Mouse (Mus musculus): ENCODE results near the gene B3glct. TPM values are rescaled to one million over a fixed set of nuclear protein-coding genes. Genes with fewer than 3 reads are reported as not detected.

The B3glct gene
- polyA plus RNA-seq, 1 experiment from 2014 or later, result 14.9 TPM

- Histone ChIP-seq H3K4me1 (ENCODE audit: control insufficient read depth, insufficient read depth, low read length) (no peaks in the 10 kb centered on the region), H3K4me2 (no peak overlapping the region), H3K4me3 (ENCODE audit: low read depth, low read length) (no peak overlapping the region), H3K36me3 (ENCODE audit: control insufficient read depth, insufficient read depth, low read length) (no peaks in the 10 kb centered on the region), H3K27me3 (ENCODE audit: control insufficient read depth, insufficient read depth, low read length) (no peaks in the 10 kb centered on the region), H3K9ac (ENCODE audit: low read depth, low read length) (no peak overlapping the region), H3K27ac (ENCODE audit: low read depth, low read length) (no peak overlapping the region), H3K9me3 (replicated peaks; ENCODE audit: control insufficient read depth, low read length) (peaks cover 4% of the 10 kb centered on the region; the same call in 1 of the 2 replicates)
- no peak for ATAC-seq (replicated peaks; ENCODE audit: insufficient number of reproducible peaks, low FRiP score, low TSS enrichment)
- 62% methylated on average over 7 of the region's 7 CpGs for WGBS (ENCODE audit: insufficient replicate concordance)
Observed at GRCm38 (mm10) chr5:149776038-149776437, 98.0 kb downstream of the B3glct start.

GRCm38 (mm10) chr5:149779740-149780139 is 101.7 kb downstream of the B3glct start:
- peaks cover 6% of the 10 kb centered on the region; the same call in 1 of the 2 replicates for H3K9me3 ChIP-seq (replicated peaks; ENCODE audit: control insufficient read depth, low read length)
- no peak overlapping the region for H3K4me2 ChIP-seq
- H3K9ac ChIP-seq (ENCODE audit: low read depth, low read length), result no peak overlapping the region
- no peaks in the 10 kb centered on the region for H3K4me1 ChIP-seq (ENCODE audit: control insufficient read depth, insufficient read depth, low read length)
- H3K27me3 ChIP-seq (ENCODE audit: control insufficient read depth, insufficient read depth, low read length), result no peaks in the 10 kb centered on the region
- H3K4me3 ChIP-seq (ENCODE audit: low read depth, low read length), result no peak overlapping the region
- no peaks in the 10 kb centered on the region for H3K36me3 ChIP-seq (ENCODE audit: control insufficient read depth, insufficient read depth, low read length)
- no peak for ATAC-seq (replicated peaks; ENCODE audit: insufficient number of reproducible peaks, low FRiP score, low TSS enrichment)
- 85% methylated on average over 6 of the region's 6 CpGs for WGBS (ENCODE audit: insufficient replicate concordance)
- H3K27ac ChIP-seq (ENCODE audit: low read depth, low read length), result no peak overlapping the region

- ATAC-seq (replicated peaks; ENCODE audit: insufficient number of reproducible peaks, low FRiP score, low TSS enrichment), result no peak
- Histone ChIP-seq H3K27me3 (ENCODE audit: control insufficient read depth, insufficient read depth, low read length) (no peaks in the 10 kb centered on the region), H3K4me2 (no peak overlapping the region), H3K9ac (ENCODE audit: low read depth, low read length) (no peak overlapping the region), H3K4me3 (ENCODE audit: low read depth, low read length) (no peak overlapping the region), H3K9me3 (replicated peaks; ENCODE audit: control insufficient read depth, low read length) (peaks cover 6% of the 10 kb centered on the region; the same call in 1 of the 2 replicates), H3K36me3 (ENCODE audit: control insufficient read depth, insufficient read depth, low read length) (no peaks in the 10 kb centered on the region), H3K27ac (ENCODE audit: low read depth, low read length) (no peak overlapping the region), H3K4me1 (ENCODE audit: control insufficient read depth, insufficient read depth, low read length) (no peaks in the 10 kb centered on the region)
- 90% methylated on average over 2 of the region's 2 CpGs for WGBS (ENCODE audit: insufficient replicate concordance)
Observed at GRCm38 (mm10) chr5:149780411-149780810, 102.4 kb downstream of the B3glct start.

- ATAC-seq (replicated peaks; ENCODE audit: insufficient number of reproducible peaks, low FRiP score, low TSS enrichment), result no peak
- Histone ChIP-seq H3K27ac (ENCODE audit: low read depth, low read length) (no peak overlapping the region), H3K9me3 (replicated peaks; ENCODE audit: control insufficient read depth, low read length) (peaks cover 21% of the 10 kb centered on the region), H3K27me3 (ENCODE audit: control insufficient read depth, insufficient read depth, low read length) (no peaks in the 10 kb centered on the region), H3K4me3 (ENCODE audit: low read depth, low read length) (no peak overlapping the region), H3K9ac (ENCODE audit: low read depth, low read length) (no peak overlapping the region), H3K4me2 (no peak overlapping the region), H3K4me1 (ENCODE audit: control insufficient read depth, insufficient read depth, low read length) (no peaks in the 10 kb centered on the region), H3K36me3 (ENCODE audit: control insufficient read depth, insufficient read depth, low read length) (no peaks in the 10 kb centered on the region)
- WGBS (ENCODE audit: insufficient replicate concordance), result 32% methylated on average over 8 of the region's 8 CpGs
Observed at GRCm38 (mm10) chr5:149790087-149790486, 112.1 kb downstream of the B3glct start.

GRCm38 (mm10) chr5:149810071-149810470 is 132.0 kb downstream of the B3glct start:
- WGBS (ENCODE audit: insufficient replicate concordance), result 59% methylated on average over 2 of the region's 2 CpGs
- ATAC-seq (replicated peaks; ENCODE audit: insufficient number of reproducible peaks, low FRiP score, low TSS enrichment), result no peak
- Histone ChIP-seq H3K4me1 (ENCODE audit: control insufficient read depth, insufficient read depth, low read length) (no peaks in the 10 kb centered on the region), H3K9ac (ENCODE audit: low read depth, low read length) (no peak overlapping the region), H3K4me2 (no peak overlapping the region), H3K27me3 (ENCODE audit: control insufficient read depth, insufficient read depth, low read length) (peaks cover 4% of the 10 kb centered on the region; the same call in 1 of the 2 replicates), H3K9me3 (replicated peaks; ENCODE audit: control insufficient read depth, low read length) (no peaks in the 10 kb centered on the region), H3K27ac (ENCODE audit: low read depth, low read length) (no peak overlapping the region), H3K4me3 (ENCODE audit: low read depth, low read length) (no peak overlapping the region), H3K36me3 (ENCODE audit: control insufficient read depth, insufficient read depth, low read length) (no peaks in the 10 kb centered on the region)

GRCm38 (mm10) chr5:149811835-149812234 is 133.8 kb downstream of the B3glct start:
- Histone ChIP-seq H3K9ac (ENCODE audit: low read depth, low read length) (no peak overlapping the region), H3K27ac (ENCODE audit: low read depth, low read length) (no peak overlapping the region), H3K36me3 (ENCODE audit: control insufficient read depth, insufficient read depth, low read length) (no peaks in the 10 kb centered on the region), H3K4me3 (ENCODE audit: low read depth, low read length) (no peak overlapping the region), H3K27me3 (ENCODE audit: control insufficient read depth, insufficient read depth, low read length) (peaks cover 8% of the 10 kb centered on the region; the same call in 1 of the 2 replicates), H3K4me2 (no peak overlapping the region), H3K9me3 (replicated peaks; ENCODE audit: control insufficient read depth, low read length) (no peaks in the 10 kb centered on the region), H3K4me1 (ENCODE audit: control insufficient read depth, insufficient read depth, low read length) (no peaks in the 10 kb centered on the region)
- ATAC-seq (replicated peaks; ENCODE audit: insufficient number of reproducible peaks, low FRiP score, low TSS enrichment), result no peak
- WGBS (ENCODE audit: insufficient replicate concordance), result 38% methylated on average over 6 of the region's 6 CpGs

Other genes starting within 250 kb of the B3glct start
- 0.52 and 0.57 TPM in 2 replicates for gene Tex26, start 238.6 kb upstream of the B3glct start, polyA plus RNA-seq (2014; fragmentation: Nextera tagmentation; extraction: Ambion mirVana)
- gene Wdr95, start 149.6 kb upstream of the B3glct start, polyA plus RNA-seq (2014; fragmentation: Nextera tagmentation; extraction: Ambion mirVana), result 0.09 TPM in 1 of 2 replicates, not detected in the other
- 55.2 and 57.4 TPM in 2 replicates for gene Hsph1, start 41.9 kb upstream of the B3glct start, polyA plus RNA-seq (2014; fragmentation: Nextera tagmentation; extraction: Ambion mirVana)

Data from heart, embryonic 11.5 days (tissue).